Mouse (Mus musculus): Measurements from ENCODE around the gene Coasy.

DNA sequence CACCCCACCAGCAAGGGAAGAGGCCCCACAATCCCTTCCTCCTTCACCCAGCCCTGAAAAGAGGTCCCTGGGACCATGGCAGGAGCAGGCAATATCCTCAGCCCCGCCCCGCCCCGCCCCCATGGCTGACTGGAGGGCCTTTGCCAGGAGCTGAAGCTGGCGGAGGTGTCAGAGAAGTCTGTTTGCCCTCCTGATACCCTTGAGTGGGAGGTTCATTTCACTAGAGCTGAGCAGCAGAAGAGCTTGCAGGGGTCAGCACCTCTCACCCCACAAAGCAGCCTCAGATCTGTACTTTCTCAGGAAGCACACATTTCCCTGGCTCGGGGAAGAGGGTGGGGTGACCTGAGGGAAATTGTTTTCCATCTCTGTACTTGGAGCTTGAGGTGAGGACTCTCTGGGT lies 23.6 kb upstream of the Coasy start:
- TF ChIP-seq POLR2A (IDR thresholded peaks at IDR 0.05; ENCODE audit: borderline replicate concordance, insufficient read depth, low read length) = no peak
- no peak for TF ChIP-seq CTCF (IDR thresholded peaks at IDR 0.05; ENCODE audit: borderline replicate concordance, insufficient read depth, low read depth, low read length)

Measured in cerebellum, adult 2 months (tissue).